20 mouse cellular contexts compared by ENCODE assay signal in genomic region chr2:31502616-31503522, GRCm38 (mm10).
"Had no signal": no experiment of that assay in that cellular context is flagged by ENCODE, and none has a peak within 500 bp of the region (broad histone marks: within the 10 kb centered on the region; RNA-seq: fewer than 3 reads in every experiment).

No protein-coding gene starts in this region.

- H3K27ac ChIP-seq: kidney, embryonic 15.5 days; left cerebral cortex, adult 2 months; liver, embryonic 13.5 days; midbrain, embryonic 10.5 days; midbrain, embryonic 13.5 days; neural tube, embryonic 12.5 days; neural tube, embryonic 15.5 days; stomach, embryonic 15.5 days had no signal

- H3K27me3 ChIP-seq: liver, embryonic 13.5 days; stomach, embryonic 15.5 days had no signal

- H3K4me2 ChIP-seq: kidney, embryonic 15.5 days; liver, embryonic 13.5 days; lung, embryonic 14.5 days; midbrain, embryonic 13.5 days; neural tube, embryonic 12.5 days; neural tube, embryonic 15.5 days; stomach, embryonic 15.5 days had no signal

- DNase-seq: kidney, adult 2 months; kidney, postnatal 10 days; kidney, postnatal 36 days; layer of hippocampus, postnatal 36 days; liver, embryonic 13.5 days; lung, embryonic 14.5 days; lung, postnatal 36 days; right cerebral cortex, adult 18-20 months; right cerebral cortex, postnatal 14 days; spleen, adult 18-20 months; thymus, postnatal 25 days had no signal

- H3K9me3 ChIP-seq: kidney, embryonic 15.5 days; liver, embryonic 13.5 days; megakaryocyte, embryonic 14.5 days; midbrain, embryonic 10.5 days; midbrain, embryonic 13.5 days; neural tube, embryonic 12.5 days; neural tube, embryonic 15.5 days; stomach, embryonic 15.5 days had no signal

- ATAC-seq: lung, postnatal 0 days; midbrain, embryonic 13.5 days had no signal

- H3K9ac ChIP-seq: kidney, embryonic 15.5 days; liver, embryonic 13.5 days; lung, embryonic 14.5 days; midbrain, embryonic 13.5 days; neural tube, embryonic 12.5 days; neural tube, embryonic 15.5 days; stomach, embryonic 15.5 days had no signal

- H3K4me1 ChIP-seq: liver, embryonic 13.5 days; megakaryocyte, embryonic 14.5 days had no signal

- H3K4me3 ChIP-seq: kidney, embryonic 15.5 days; left cerebral cortex, adult 2 months; liver, embryonic 13.5 days; megakaryocyte, embryonic 14.5 days; midbrain, embryonic 10.5 days; midbrain, embryonic 13.5 days; neural tube, embryonic 12.5 days; neural tube, embryonic 15.5 days; stomach, embryonic 15.5 days had no signal

- H3K36me3 ChIP-seq: kidney, embryonic 15.5 days; midbrain, embryonic 10.5 days; midbrain, embryonic 13.5 days; neural tube, embryonic 12.5 days; neural tube, embryonic 15.5 days; stomach, embryonic 15.5 days had no signal
